Mouse (Mus musculus) hindbrain, embryonic 15.5 days (tissue): ENCODE results near the gene Mex3d. TPM values are rescaled to one million over a fixed set of nuclear protein-coding genes. Genes with fewer than 3 reads are reported as not detected.

Source experiments
- ATAC-seq: fragments of 200-750 bp; cut with Nextera tagmentation; 2 replicates; pipeline ENCODE4 v1.8.0; 2017; ENCODE audit warnings: low read depth, moderate number of reproducible peaks, moderate TSS enrichment; ENCODE audit not compliant: low FRiP score
- H3K27ac ChIP-seq: fragments of 300-500 bp; sonication (generic); replicated peaks from 2 replicates; pipeline ENCODE4 v1.5.1; 2015; ENCODE audit warnings: mild to moderate bottlenecking, inconsistent platforms
- H3K27me3 ChIP-seq: fragments of 300-500 bp; sonication (generic); 2 replicates; pipeline ENCODE4 v1.6.1; 2015; ENCODE audit warnings: control low read depth, inconsistent platforms
- H3K36me3 ChIP-seq: fragments of 300-500 bp; sonication (generic); 2 replicates; pipeline ENCODE4 v1.6.1; 2015; ENCODE audit warnings: control low read depth, inconsistent platforms
- H3K4me1 ChIP-seq: fragments of 300-500 bp; sonication (generic); replicated peaks from 2 replicates; pipeline ENCODE4 v1.6.1; 2015; ENCODE audit warnings: control low read depth, inconsistent platforms
- H3K4me2 ChIP-seq: fragments of 300-500 bp; sonication (generic); 2 replicates; pipeline ENCODE4 v1.6.1; 2015; ENCODE audit warnings: moderate library complexity, mild to moderate bottlenecking, inconsistent platforms
- H3K4me3 ChIP-seq: fragments of 300-500 bp; sonication (generic); 2 replicates; pipeline ENCODE4 v1.5.1; 2015; ENCODE audit warnings: mild to moderate bottlenecking, inconsistent platforms
- H3K9ac ChIP-seq: fragments of 300-500 bp; sonication (generic); 2 replicates; pipeline ENCODE4 v1.6.1; 2015; ENCODE audit warnings: inconsistent platforms
- H3K9me3 ChIP-seq: fragments of 300-500 bp; sonication (generic); 2 replicates; pipeline ENCODE4 v1.6.1; 2016; ENCODE audit warnings: control low read depth, inconsistent platforms
- WGBS: fragments of 180-500 bp; shearing (Covaris S2); methylation state at CpG from one replicate; pipeline ENCODE4 v1.1.7; 2015; 5-methylcytosine and 5-hydroxymethylcytosine counted together
- polyA plus RNA-seq: library from polyadenylated mRNA; unstranded; fragments of >200 nt; fragmentation: Nextera tagmentation; extraction: Ambion mirVana; gene quantifications from 2 replicates; pipeline ENCODE4 v1.2.1, GENCODE M21; 2015

Mex3d gene
- polyA plus RNA-seq, 1 experiment from 2014 or later, result 18.9 TPM

DNA sequence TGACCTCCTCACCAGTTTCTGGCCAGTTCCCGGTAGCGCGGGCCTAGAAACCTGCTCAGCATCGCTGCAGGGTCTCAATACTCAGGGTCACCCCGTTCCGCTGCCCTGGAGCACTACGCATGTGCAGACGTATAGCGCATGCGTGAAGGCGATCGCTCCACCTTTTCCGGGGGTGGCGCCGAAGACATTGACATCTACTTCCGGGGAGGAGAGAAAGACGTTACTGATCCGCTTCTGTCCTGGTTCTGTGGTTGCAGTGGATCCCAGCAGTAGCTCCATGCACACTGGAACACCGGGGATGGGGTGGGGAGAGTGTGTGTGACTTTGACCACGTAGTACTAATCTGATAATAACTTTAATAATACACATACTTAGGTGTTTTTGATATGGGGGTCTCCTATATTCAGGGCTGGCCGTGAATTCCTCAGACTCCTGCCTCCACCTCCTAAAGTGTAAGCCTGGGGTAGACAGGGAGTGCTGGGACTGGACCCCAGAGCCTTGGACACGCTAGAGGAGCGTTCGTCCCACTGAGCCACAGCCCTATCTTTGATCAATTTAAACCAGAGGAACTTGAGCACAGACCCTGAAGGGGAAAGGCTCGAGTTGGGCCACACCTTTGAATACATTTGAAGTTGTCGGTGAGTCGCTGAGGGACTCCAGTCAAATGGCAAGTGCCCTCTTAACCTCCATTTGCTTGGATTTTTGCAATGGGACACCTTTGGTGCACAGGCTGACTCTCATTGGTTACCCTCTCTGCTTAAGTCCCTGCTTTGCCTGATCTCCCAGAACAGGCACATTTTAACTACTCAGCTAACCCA is 19.4 kb upstream of the Mex3d start, which contains the start of gene Uqcr11:
TSS of gene Uqcr11 (minus strand) at position 147 of the 818 bp plus-strand sequence.
- H3K9ac ChIP-seq, result peak within 1 kb of the TSS; percentile 75
- peak within 1 kb of the TSS; percentile 63 for H3K4me3 ChIP-seq
- peak within 1 kb of the TSS; percentile 80 for H3K27ac ChIP-seq
- no peaks in the 10 kb centered on the region for H3K27me3 ChIP-seq
- peak; percentile 88 for ATAC-seq
- WGBS, result 2% methylated on average over 27 of the region's 27 CpGs
- peaks cover 39% of the 10 kb centered on the region for H3K36me3 ChIP-seq
- H3K9me3 ChIP-seq, result no peaks in the 10 kb centered on the region
- peaks cover 25% of the 10 kb centered on the region for H3K4me1 ChIP-seq
- H3K4me2 ChIP-seq, result peak within 1 kb of the TSS; percentile 83

GRCm38 (mm10) chr10:80405481-80406173 is 18.2 kb upstream of the Mex3d start:
- Histone ChIP-seq H3K4me1 (peaks cover 30% of the 10 kb centered on the region), H3K27ac (peak overlapping the region; percentile 80; the same call in 1 of the 2 replicates), H3K4me2 (peak overlapping the region; percentile 83), H3K9me3 (no peaks in the 10 kb centered on the region), H3K9ac (peak overlapping the region; percentile 75), H3K4me3 (peak overlapping the region; percentile 63), H3K27me3 (no peaks in the 10 kb centered on the region), H3K36me3 (peaks cover 35% of the 10 kb centered on the region)
- no peak for ATAC-seq
- 56% methylated on average over 10 of the region's 10 CpGs for whole genome bisulfite sequencing

GRCm38 (mm10) chr10:80403044-80403692 is 15.7 kb upstream of the Mex3d start:
- no peak overlapping the region for H3K9ac ChIP-seq
- 93% methylated on average over 4 of the region's 4 CpGs for WGBS
- no peak for ATAC-seq
- H3K4me1 ChIP-seq, result peaks cover 38% of the 10 kb centered on the region
- H3K27ac ChIP-seq, result no peak overlapping the region
- H3K4me2 ChIP-seq, result no peak overlapping the region
- H3K36me3 ChIP-seq, result peaks cover 27% of the 10 kb centered on the region
- H3K27me3 ChIP-seq, result no peaks in the 10 kb centered on the region
- no peaks in the 10 kb centered on the region for H3K9me3 ChIP-seq
- H3K4me3 ChIP-seq, result no peak overlapping the region

DNA sequence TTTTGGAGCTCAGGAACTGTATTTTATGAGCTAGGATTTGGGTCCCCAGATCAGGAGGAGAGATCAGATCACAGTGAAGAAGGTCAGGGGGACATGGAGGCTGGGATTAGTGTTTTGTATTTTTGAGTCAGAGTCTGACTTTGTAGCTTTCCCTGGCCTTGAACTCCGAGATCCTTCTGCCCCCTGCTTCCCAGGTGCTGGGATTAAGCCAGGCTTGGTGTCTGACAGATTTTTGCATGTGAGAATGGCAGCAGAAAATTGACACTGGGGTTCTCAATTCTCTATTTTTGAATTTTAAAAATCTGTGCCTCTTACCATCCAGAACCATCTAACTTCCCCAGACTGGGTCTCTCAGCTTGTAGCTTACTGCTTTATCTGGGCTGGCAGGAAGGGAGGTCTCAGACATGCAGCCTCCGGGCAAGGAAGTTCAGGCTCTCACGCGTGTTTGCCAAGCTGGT is 13.3 kb upstream of the Mex3d start:
- Histone ChIP-seq H3K9ac (peak overlapping the region; percentile 55), H3K36me3 (peaks cover 27% of the 10 kb centered on the region), H3K4me2 (peak overlapping the region; percentile 89), H3K9me3 (no peaks in the 10 kb centered on the region), H3K4me1 (peaks cover 45% of the 10 kb centered on the region), H3K27me3 (no peaks in the 10 kb centered on the region), H3K4me3 (no peak overlapping the region), H3K27ac (peak overlapping the region; percentile 87; the same call in 1 of the 2 replicates)
- 87% methylated on average over 4 of the region's 4 CpGs for WGBS
- ATAC-seq, result no peak

DNA sequence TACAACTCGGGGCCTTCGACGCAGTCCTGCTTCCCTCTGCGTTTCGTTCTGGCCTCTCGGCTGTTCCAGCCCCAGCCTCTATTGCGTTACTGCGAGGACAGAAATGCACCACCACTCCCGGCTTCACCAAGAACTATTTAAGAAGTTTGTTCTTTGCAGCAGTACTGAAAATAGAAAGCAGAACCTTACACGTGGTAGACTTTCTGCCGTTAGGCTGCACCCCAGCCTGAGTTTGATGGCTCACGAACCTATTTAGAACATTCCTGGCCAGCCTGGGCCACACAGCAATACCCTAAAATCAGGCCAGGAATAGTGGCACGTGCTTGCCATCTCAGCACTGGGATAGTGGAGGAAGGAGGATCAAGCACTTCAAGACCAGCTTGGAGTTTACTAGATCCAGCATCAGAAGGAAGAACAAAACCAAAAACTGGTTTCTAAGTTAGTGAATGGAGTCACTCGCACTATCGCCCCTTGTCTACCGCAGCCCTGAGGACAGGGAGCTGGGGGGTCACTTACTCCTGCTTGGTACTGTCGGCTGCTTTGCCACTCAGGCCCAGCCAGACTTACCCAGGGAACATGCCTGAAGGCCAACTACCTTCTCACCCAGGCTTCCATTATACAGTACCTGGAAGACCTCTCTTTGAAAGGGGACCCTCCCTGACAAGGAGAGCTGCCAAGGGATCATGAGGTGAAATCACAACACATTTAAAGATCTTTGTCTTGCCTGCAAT is 12.7 kb upstream of the Mex3d start:
- Histone ChIP-seq H3K4me1 (peaks cover 39% of the 10 kb centered on the region), H3K36me3 (peaks cover 33% of the 10 kb centered on the region), H3K27ac (peak overlapping the region; percentile 87), H3K9me3 (no peaks in the 10 kb centered on the region), H3K27me3 (no peaks in the 10 kb centered on the region), H3K9ac (peak overlapping the region; percentile 55), H3K4me3 (peak overlapping the region; percentile 65), H3K4me2 (peak overlapping the region; percentile 89)
- WGBS, result 13% methylated on average over 17 of the region's 17 CpGs
- ATAC-seq, result no peak

DNA sequence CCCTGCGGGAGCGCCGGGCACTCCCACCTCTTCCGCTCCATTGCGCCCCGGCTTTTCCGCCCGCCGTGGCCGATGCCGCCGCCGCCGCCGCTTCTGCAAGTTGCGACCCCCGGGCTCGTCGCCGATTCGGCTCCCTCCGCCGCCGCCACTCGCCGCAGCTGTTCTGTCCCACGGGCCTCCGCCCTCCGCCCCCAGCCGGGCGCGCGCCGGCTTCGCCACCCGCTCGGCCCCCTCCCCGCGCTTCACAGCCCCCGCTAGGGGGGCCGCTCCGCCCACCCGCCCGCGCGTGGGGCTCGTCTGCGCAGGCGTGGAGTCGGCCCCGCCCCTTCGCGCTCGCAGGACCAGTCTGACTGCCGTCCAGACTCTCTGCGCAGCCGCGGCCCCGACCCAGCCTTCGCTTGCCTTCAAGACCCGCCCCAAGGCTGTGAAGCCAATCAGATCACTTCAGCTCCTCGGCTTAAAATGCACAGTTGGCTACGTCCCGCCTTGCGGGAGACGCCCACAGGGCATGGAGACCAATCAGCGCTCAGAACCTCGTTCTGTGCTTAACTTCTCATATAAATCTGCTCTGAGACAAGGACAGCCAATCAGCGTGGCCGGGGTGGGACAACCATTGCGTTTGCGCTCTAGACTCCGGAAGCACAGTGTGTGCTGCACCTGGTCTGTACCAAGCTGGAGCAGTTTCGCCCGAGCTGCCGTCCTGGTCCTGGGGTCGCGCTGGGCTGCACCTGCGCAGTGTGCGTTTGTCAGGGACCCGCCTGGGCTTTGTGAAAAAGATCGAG is 11.9 kb upstream of the Mex3d start, which contains the start of gene Mbd3:
TSS of gene Mbd3 (minus strand) at position 360 of the 782 bp plus-strand sequence.
- Histone ChIP-seq H3K4me2 (peak within 1 kb of the TSS; percentile 89), H3K9me3 (no peaks in the 10 kb centered on the region), H3K27me3 (no peaks in the 10 kb centered on the region), H3K9ac (peak within 1 kb of the TSS; percentile 93), H3K4me1 (peaks cover 33% of the 10 kb centered on the region), H3K27ac (peak within 1 kb of the TSS; percentile 99), H3K36me3 (peaks cover 41% of the 10 kb centered on the region), H3K4me3 (peak within 1 kb of the TSS; percentile 65)
- ATAC-seq, result peak; percentile 98
- WGBS, result under 1% methylated on average over 75 of the region's 82 CpGs

GRCm38 (mm10) chr10:80398719-80399190 is 11.3 kb upstream of the Mex3d start:
- Histone ChIP-seq H3K27me3 (no peaks in the 10 kb centered on the region), H3K9me3 (no peaks in the 10 kb centered on the region), H3K4me1 (peaks cover 33% of the 10 kb centered on the region), H3K9ac (peak overlapping the region; percentile 93), H3K4me2 (peak overlapping the region; percentile 89), H3K27ac (peak overlapping the region; percentile 99), H3K36me3 (peaks cover 45% of the 10 kb centered on the region), H3K4me3 (peak overlapping the region; percentile 65)
- under 1% methylated on average over 59 of the region's 59 CpGs for WGBS
- peak; percentile 79 for ATAC-seq

GRCm38 (mm10) chr10:80398174-80398535 is 10.7 kb upstream of the Mex3d start:
- peaks cover 45% of the 10 kb centered on the region for H3K36me3 ChIP-seq
- H3K9me3 ChIP-seq, result no peaks in the 10 kb centered on the region
- H3K4me1 ChIP-seq, result peaks cover 33% of the 10 kb centered on the region
- peak overlapping the region; percentile 89 for H3K4me2 ChIP-seq
- 0% methylated on average over 1 of the region's 1 CpGs for WGBS
- H3K9ac ChIP-seq, result peak overlapping the region; percentile 93
- H3K27ac ChIP-seq, result peak overlapping the region; percentile 99
- no peak for ATAC-seq
- peak overlapping the region; percentile 65 for H3K4me3 ChIP-seq
- no peaks in the 10 kb centered on the region for H3K27me3 ChIP-seq

DNA sequence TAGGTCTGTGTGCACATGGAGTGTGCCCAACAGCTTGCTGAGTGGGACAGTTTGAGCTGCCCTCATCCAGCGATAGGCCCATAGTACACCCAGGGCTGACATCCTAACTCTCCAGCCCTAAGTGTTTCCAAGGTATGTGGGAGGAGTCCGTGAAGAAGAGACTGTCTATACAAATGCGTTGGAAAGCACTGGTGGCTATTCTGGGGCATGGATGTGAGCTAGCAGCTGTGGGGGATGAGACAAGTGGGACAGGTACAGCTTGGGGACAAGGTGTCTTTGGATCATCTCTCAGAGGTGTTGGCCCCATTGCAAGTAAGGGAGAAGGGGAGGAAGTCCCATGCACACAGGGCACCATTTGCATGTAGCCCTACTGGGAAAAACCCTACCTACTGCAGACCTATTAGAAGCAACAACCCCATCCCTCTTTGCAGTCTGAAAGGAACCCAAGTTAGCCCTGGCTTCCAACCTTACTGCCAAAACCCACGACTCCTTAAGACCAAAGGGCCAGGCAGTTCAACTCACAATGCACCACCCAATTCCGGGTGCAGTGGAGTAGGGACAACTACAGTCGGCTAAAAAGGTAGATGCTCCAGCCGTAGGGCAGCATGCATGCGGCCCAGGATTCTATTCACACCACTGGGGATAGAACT is 10.2 kb upstream of the Mex3d start:
- WGBS, result 36% methylated on average over 8 of the region's 8 CpGs
- Histone ChIP-seq H3K27ac (peak overlapping the region; percentile 99), H3K36me3 (peaks cover 45% of the 10 kb centered on the region), H3K4me1 (peaks cover 33% of the 10 kb centered on the region), H3K9me3 (no peaks in the 10 kb centered on the region), H3K4me2 (peak overlapping the region; percentile 89), H3K27me3 (no peaks in the 10 kb centered on the region), H3K9ac (peak overlapping the region; percentile 93), H3K4me3 (peak overlapping the region; percentile 65)
- ATAC-seq, result no peak

- Histone ChIP-seq H3K36me3 (peaks cover 46% of the 10 kb centered on the region), H3K4me2 (peak overlapping the region; percentile 89), H3K27ac (peak overlapping the region; percentile 99), H3K27me3 (no peaks in the 10 kb centered on the region), H3K9ac (peak overlapping the region; percentile 93; the same call in 1 of the 2 replicates), H3K4me3 (peak overlapping the region; percentile 65), H3K4me1 (peaks cover 33% of the 10 kb centered on the region), H3K9me3 (no peaks in the 10 kb centered on the region)
- ATAC-seq, result no peak
- WGBS, result 87% methylated on average over 11 of the region's 11 CpGs
These were observed 9.5 kb upstream of the Mex3d start for GRCm38 (mm10) chr10:80396822-80397523.
